Mouse (Mus musculus): ENCODE measurements around the gene Zfp846. TPM values are rescaled to one million over a fixed set of nuclear protein-coding genes. Genes with fewer than 3 reads are reported as not detected.
A peak's percentile ranks its signal among the peaks of the same experiment; 100 is the strongest.
"Not testable (repeated sequence)": the region's sequence is repeated elsewhere in the genome, so short reads cannot be mapped to it uniquely, and the experiment has no call there.

Gene Zfp846
- polyA plus RNA-seq, 1 experiment from 2014 or later: 14.5 TPM

- ATAC-seq (ENCODE audit: low read depth) (no peak), DNase-seq (ENCODE audit: low spot score) (no peak)
- H3K27me3 ChIP-seq (replicated peaks; ENCODE audit: control insufficient read depth, insufficient read depth, low read length): no peaks in the 10 kb centered on the region
- H3K4me3 ChIP-seq (ENCODE audit: low read depth, low read length): no peak overlapping the region
- H3K4me2 ChIP-seq (ENCODE audit: low read depth, low read length): no peak overlapping the region
- H3K9me3 ChIP-seq (ENCODE audit: control insufficient read depth, low read length): no peaks in the 10 kb centered on the region; the same call in 1 of the 2 replicates
- no peak overlapping the region for H3K27ac ChIP-seq (replicated peaks; ENCODE audit: low read depth, low read length)
- H3K36me3 ChIP-seq (ENCODE audit: control insufficient read depth, insufficient read depth, low read length): no peaks in the 10 kb centered on the region
- WGBS: 83% methylated on average over 5 of the region's 5 CpGs
- no peak overlapping the region for H3K9ac ChIP-seq (ENCODE audit: low read depth, low read length)
- no peaks in the 10 kb centered on the region for H3K4me1 ChIP-seq (ENCODE audit: control insufficient read depth, insufficient read depth, low read length)
Observed at GRCm38 (mm10) chr9:20562177-20562576, 18.9 kb upstream of the Zfp846 start.

- H3K9ac ChIP-seq (ENCODE audit: low read depth, low read length); H3K4me3 ChIP-seq (ENCODE audit: low read depth, low read length); H3K27ac ChIP-seq (replicated peaks; ENCODE audit: low read depth, low read length); H3K36me3 ChIP-seq (ENCODE audit: control insufficient read depth, insufficient read depth, low read length); H3K27me3 ChIP-seq (replicated peaks; ENCODE audit: control insufficient read depth, insufficient read depth, low read length); H3K4me1 ChIP-seq (ENCODE audit: control insufficient read depth, insufficient read depth, low read length); DNase-seq (ENCODE audit: low spot score); H3K9me3 ChIP-seq (ENCODE audit: control insufficient read depth, low read length); H3K4me2 ChIP-seq (ENCODE audit: low read depth, low read length); ATAC-seq (ENCODE audit: low read depth): not testable (repeated sequence)
- 92% methylated on average over 2 of the region's 3 CpGs for WGBS
Observed at GRCm38 (mm10) chr9:20565326-20566030, 15.6 kb upstream of the Zfp846 start.

- Histone ChIP-seq H3K27ac (replicated peaks; ENCODE audit: low read depth, low read length) (no peak overlapping the region), H3K9ac (ENCODE audit: low read depth, low read length) (no peak overlapping the region), H3K4me1 (ENCODE audit: control insufficient read depth, insufficient read depth, low read length) (no peaks in the 10 kb centered on the region), H3K4me3 (ENCODE audit: low read depth, low read length) (no peak overlapping the region), H3K9me3 (ENCODE audit: control insufficient read depth, low read length) (no peaks in the 10 kb centered on the region), H3K27me3 (replicated peaks; ENCODE audit: control insufficient read depth, insufficient read depth, low read length) (no peaks in the 10 kb centered on the region), H3K4me2 (ENCODE audit: low read depth, low read length) (no peak overlapping the region), H3K36me3 (ENCODE audit: control insufficient read depth, insufficient read depth, low read length) (no peaks in the 10 kb centered on the region)
- DNase-seq (ENCODE audit: low spot score): no peak
- no peak for ATAC-seq (ENCODE audit: low read depth)
Observed at GRCm38 (mm10) chr9:20571060-20571459, 10.0 kb upstream of the Zfp846 start.

GRCm38 (mm10) chr9:20576591-20576990 is 4.5 kb upstream of the Zfp846 start:
- WGBS: 78% methylated on average over 2 of the region's 2 CpGs

GRCm38 (mm10) chr9:20601270-20601669 is 20.2 kb downstream of the Zfp846 start:
- Histone ChIP-seq H3K9me3 (ENCODE audit: control insufficient read depth, low read length) (no peaks in the 10 kb centered on the region), H3K27ac (replicated peaks; ENCODE audit: low read depth, low read length) (no peak overlapping the region), H3K27me3 (replicated peaks; ENCODE audit: control insufficient read depth, insufficient read depth, low read length) (no peaks in the 10 kb centered on the region), H3K9ac (ENCODE audit: low read depth, low read length) (no peak overlapping the region), H3K4me3 (ENCODE audit: low read depth, low read length) (no peak overlapping the region), H3K36me3 (ENCODE audit: control insufficient read depth, insufficient read depth, low read length) (0 out of 2 replicates have a peak, but pooled peaks cover under 1% of the 10 kb centered on the region), H3K4me2 (ENCODE audit: low read depth, low read length) (no peak overlapping the region), H3K4me1 (ENCODE audit: control insufficient read depth, insufficient read depth, low read length) (no peaks in the 10 kb centered on the region)
- WGBS: 86% methylated on average over 6 of the region's 6 CpGs
- no peak for ATAC-seq (ENCODE audit: low read depth)
- DNase-seq (ENCODE audit: low spot score): no peak

More at GRCm38 (mm10) chr9:20576591-20576990, 4.5 kb upstream of the Zfp846 start:
- Histone ChIP-seq H3K9me3 (ENCODE audit: control insufficient read depth, low read length) (no peaks in the 10 kb centered on the region), H3K36me3 (ENCODE audit: control insufficient read depth, insufficient read depth, low read length) (no peaks in the 10 kb centered on the region), H3K27ac (replicated peaks; ENCODE audit: low read depth, low read length) (no peak overlapping the region), H3K4me2 (ENCODE audit: low read depth, low read length) (no peak overlapping the region), H3K27me3 (replicated peaks; ENCODE audit: control insufficient read depth, insufficient read depth, low read length) (peaks cover 21% of the 10 kb centered on the region), H3K4me1 (ENCODE audit: control insufficient read depth, insufficient read depth, low read length) (no peaks in the 10 kb centered on the region), H3K9ac (ENCODE audit: low read depth, low read length) (no peak overlapping the region), H3K4me3 (ENCODE audit: low read depth, low read length) (no peak overlapping the region)
- ATAC-seq (ENCODE audit: low read depth): no peak
- no peak for DNase-seq (ENCODE audit: low spot score)

- Histone ChIP-seq H3K27me3 (replicated peaks; ENCODE audit: control insufficient read depth, insufficient read depth, low read length) (no peaks in the 10 kb centered on the region), H3K9ac (ENCODE audit: low read depth, low read length) (no peak overlapping the region), H3K4me1 (ENCODE audit: control insufficient read depth, insufficient read depth, low read length) (peaks cover 12% of the 10 kb centered on the region), H3K36me3 (ENCODE audit: control insufficient read depth, insufficient read depth, low read length) (0 out of 2 replicates have a peak, but pooled peaks cover 16% of the 10 kb centered on the region), H3K4me3 (ENCODE audit: low read depth, low read length) (peak overlapping the region; percentile 75; the same call in 1 of the 2 replicates), H3K9me3 (ENCODE audit: control insufficient read depth, low read length) (no peaks in the 10 kb centered on the region), H3K27ac (replicated peaks; ENCODE audit: low read depth, low read length) (no peak overlapping the region), H3K4me2 (ENCODE audit: low read depth, low read length) (peak overlapping the region; percentile 70)
- no peak for DNase-seq (ENCODE audit: low spot score)
- no peak for ATAC-seq (ENCODE audit: low read depth)
- 96% methylated on average over 1 of the region's 1 CpGs for WGBS
Observed at GRCm38 (mm10) chr9:20606269-20606668, 25.2 kb downstream of the Zfp846 start.

GRCm38 (mm10) chr9:20607100-20607974 is 26.2 kb downstream of the Zfp846 start:
- Histone ChIP-seq H3K4me3 (ENCODE audit: low read depth, low read length) (peak overlapping the region; percentile 75), H3K27me3 (replicated peaks; ENCODE audit: control insufficient read depth, insufficient read depth, low read length) (no peaks in the 10 kb centered on the region), H3K4me1 (ENCODE audit: control insufficient read depth, insufficient read depth, low read length) (peaks cover 12% of the 10 kb centered on the region), H3K9ac (ENCODE audit: low read depth, low read length) (peak overlapping the region; percentile 93), H3K27ac (replicated peaks; ENCODE audit: low read depth, low read length) (peak overlapping the region; percentile 98), H3K36me3 (ENCODE audit: control insufficient read depth, insufficient read depth, low read length) (0 out of 2 replicates have a peak, but pooled peaks cover 16% of the 10 kb centered on the region), H3K9me3 (ENCODE audit: control insufficient read depth, low read length) (no peaks in the 10 kb centered on the region), H3K4me2 (ENCODE audit: low read depth, low read length) (peak overlapping the region; percentile 70)
- ATAC-seq (ENCODE audit: low read depth) (peak; percentile 92), DNase-seq (ENCODE audit: low spot score) (peak; percentile 97)
- under 1% methylated on average over 57 of the region's 57 CpGs for WGBS

- ATAC-seq (ENCODE audit: low read depth): no peak
- peaks cover 12% of the 10 kb centered on the region for H3K4me1 ChIP-seq (ENCODE audit: control insufficient read depth, insufficient read depth, low read length)
- no peak for DNase-seq (ENCODE audit: low spot score)
- H3K9me3 ChIP-seq (ENCODE audit: control insufficient read depth, low read length): no peaks in the 10 kb centered on the region
- no peak overlapping the region for H3K27ac ChIP-seq (replicated peaks; ENCODE audit: low read depth, low read length)
- 85% methylated on average over 5 of the region's 5 CpGs for WGBS
- H3K4me3 ChIP-seq (ENCODE audit: low read depth, low read length): no peak overlapping the region
- H3K27me3 ChIP-seq (replicated peaks; ENCODE audit: control insufficient read depth, insufficient read depth, low read length): no peaks in the 10 kb centered on the region
- H3K9ac ChIP-seq (ENCODE audit: low read depth, low read length): no peak overlapping the region
- H3K36me3 ChIP-seq (ENCODE audit: control insufficient read depth, insufficient read depth, low read length): 0 out of 2 replicates have a peak, but pooled peaks cover 16% of the 10 kb centered on the region
- no peak overlapping the region for H3K4me2 ChIP-seq (ENCODE audit: low read depth, low read length)
Observed at GRCm38 (mm10) chr9:20609831-20610464, 28.9 kb downstream of the Zfp846 start.

Measured in embryonic facial prominence, embryonic 14.5 days (tissue).